Mouse (Mus musculus) embryonic facial prominence, embryonic 11.5 days (tissue): ENCODE data around the gene Palld. TPM values are rescaled to one million over a fixed set of nuclear protein-coding genes. Genes with fewer than 3 reads are reported as not detected.

ENCODE experiments used
- ATAC-seq: fragments of 200-750 bp; cut with Nextera tagmentation; replicated peaks from 2 replicates; pipeline ENCODE4 v1.8.0; 2017; ENCODE audit warnings: low read depth; ENCODE audit not compliant: insufficient number of reproducible peaks, low FRiP score, low TSS enrichment
- DNase-seq: peaks from one replicate; pipeline ENCODE4 v3.0.0-alpha.2; 2015; ENCODE audit warnings: low spot score
- H3K27ac ChIP-seq: fragments of 300-500 bp; sonication (generic); replicated peaks from 2 replicates; pipeline ENCODE4 v1.5.1; 2014; ENCODE audit warnings: mild to moderate bottlenecking, low read depth, low read length, control low read depth
- H3K27me3 ChIP-seq: fragments of 300-500 bp; sonication (generic); 2 replicates; pipeline ENCODE4 v1.6.1; 2014; ENCODE audit warnings: mild to moderate bottlenecking, low read length, moderate library complexity, mixed read lengths; ENCODE audit not compliant: control insufficient read depth, insufficient read depth
- H3K36me3 ChIP-seq: fragments of 300-500 bp; sonication (generic); replicated peaks from 2 replicates; pipeline ENCODE4 v1.6.1; 2014; ENCODE audit warnings: low read depth, mild to moderate bottlenecking, low read length, moderate library complexity, mixed read lengths; ENCODE audit not compliant: control insufficient read depth, insufficient read depth
- H3K4me1 ChIP-seq: fragments of 300-500 bp; sonication (generic); 2 replicates; pipeline ENCODE4 v1.6.1; 2014; ENCODE audit warnings: low read length, mixed read lengths; ENCODE audit not compliant: control insufficient read depth, insufficient read depth
- H3K4me2 ChIP-seq: fragments of 300-500 bp; sonication (generic); 2 replicates; pipeline ENCODE4 v1.6.1; 2014; ENCODE audit warnings: low read depth, mild to moderate bottlenecking, control low read depth, low read length, moderate library complexity
- H3K4me3 ChIP-seq: fragments of 300-500 bp; sonication (generic); 2 replicates; pipeline ENCODE4 v1.5.1; 2014; ENCODE audit warnings: low read depth, low read length, control low read depth
- H3K9ac ChIP-seq: fragments of 300-500 bp; sonication (generic); replicated peaks from 2 replicates; pipeline ENCODE4 v1.6.1; 2014; ENCODE audit warnings: mild to moderate bottlenecking, control low read depth, low read length
- H3K9me3 ChIP-seq: fragments of 300-500 bp; sonication (generic); replicated peaks from 2 replicates; pipeline ENCODE4 v1.6.1; 2016; ENCODE audit warnings: mild to moderate bottlenecking, low read length, inconsistent platforms, mixed read lengths; ENCODE audit not compliant: control insufficient read depth
- WGBS: fragments of 180-500 bp; shearing (Covaris S2); extraction: QIAGEN DNeasy Blood & Tissue Kit; methylation state at CpG from one replicate; pipeline ENCODE4 v1.1.7; 2014; 5-methylcytosine and 5-hydroxymethylcytosine counted together
- polyA plus RNA-seq: library from polyadenylated mRNA; unstranded; fragments of >200 nt; fragmentation: Nextera tagmentation; extraction: Ambion mirVana; gene quantifications from 2 replicates; pipeline ENCODE4 v1.2.1, GENCODE M21; 2014

The Palld gene
- polyA plus RNA-seq, 1 experiment from 2014 or later, result 52.4 TPM

DNA sequence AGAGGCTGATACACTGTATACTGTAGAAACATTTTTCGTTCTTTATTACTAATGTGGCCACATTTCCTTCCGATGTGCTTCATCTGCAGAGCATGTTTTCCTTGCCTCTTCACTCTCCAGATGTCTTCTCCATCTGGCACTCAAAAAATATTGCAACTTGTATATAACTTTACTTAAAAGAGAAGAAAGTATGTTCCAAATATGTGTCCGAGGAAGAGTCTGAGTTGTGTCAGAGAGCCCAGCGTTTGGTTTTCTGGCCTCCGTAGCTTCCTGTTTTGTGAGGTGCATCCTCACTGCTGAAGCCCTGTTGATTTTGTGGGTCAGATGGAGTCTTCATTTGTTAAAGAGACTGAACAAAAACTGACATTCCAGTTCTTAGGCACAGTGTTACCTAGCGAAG lies 238.3 kb downstream of the Palld start:
- Histone ChIP-seq H3K4me3 (no peak overlapping the region), H3K27ac (no peak overlapping the region), H3K9ac (no peak overlapping the region), H3K27me3 (no peaks in the 10 kb centered on the region), H3K36me3 (no peaks in the 10 kb centered on the region), H3K4me2 (no peak overlapping the region), H3K4me1 (no peaks in the 10 kb centered on the region; the same call in 1 of the 2 replicates), H3K9me3 (no peaks in the 10 kb centered on the region)
- WGBS, result 87% methylated on average over 6 of the region's 6 CpGs
- ATAC-seq (no peak), DNase-seq (no peak)

- Histone ChIP-seq H3K4me1 (no peaks in the 10 kb centered on the region; the same call in 1 of the 2 replicates), H3K4me3 (no peak overlapping the region), H3K9me3 (no peaks in the 10 kb centered on the region), H3K27ac (no peak overlapping the region), H3K36me3 (no peaks in the 10 kb centered on the region; the same call in 1 of the 2 replicates), H3K4me2 (no peak overlapping the region), H3K27me3 (no peaks in the 10 kb centered on the region), H3K9ac (no peak overlapping the region)
- ATAC-seq, result no peak
- no peak for DNase-seq
- 79% methylated on average over 4 of the region's 4 CpGs for WGBS
Measured at GRCm38 (mm10) chr8:61662829-61663228, 239.7 kb downstream of the Palld start.

DNA sequence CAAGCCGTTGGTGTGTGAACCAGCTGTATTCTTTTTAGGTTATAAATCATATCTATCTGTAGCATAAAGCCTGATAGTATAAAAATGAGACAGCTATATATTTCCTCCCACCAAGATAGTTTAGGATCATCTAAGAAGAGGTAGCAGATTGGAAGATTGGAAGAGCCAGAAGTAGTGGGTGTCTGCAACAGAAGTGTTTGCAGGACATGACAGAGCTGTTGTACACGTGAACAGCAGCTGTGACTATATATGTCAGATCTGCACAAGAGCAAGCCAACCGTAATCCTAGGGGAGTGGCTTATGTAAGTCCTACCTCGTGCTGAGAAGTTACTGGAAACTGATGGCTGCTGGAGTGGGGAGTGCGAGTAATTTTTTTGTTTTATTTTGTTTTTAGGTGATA lies 240.9 kb downstream of the Palld start:
- ATAC-seq (no peak), DNase-seq (no peak)
- WGBS, result 91% methylated on average over 5 of the region's 5 CpGs
- Histone ChIP-seq H3K9me3 (no peaks in the 10 kb centered on the region), H3K4me2 (no peak overlapping the region), H3K36me3 (no peaks in the 10 kb centered on the region; the same call in 1 of the 2 replicates), H3K4me3 (no peak overlapping the region), H3K9ac (no peak overlapping the region), H3K4me1 (no peaks in the 10 kb centered on the region; the same call in 1 of the 2 replicates), H3K27me3 (no peaks in the 10 kb centered on the region), H3K27ac (no peak overlapping the region)

GRCm38 (mm10) chr8:61660961-61661360 lies 241.5 kb downstream of the Palld start:
- 89% methylated on average over 5 of the region's 5 CpGs for WGBS
- DNase-seq, result no peak

DNA sequence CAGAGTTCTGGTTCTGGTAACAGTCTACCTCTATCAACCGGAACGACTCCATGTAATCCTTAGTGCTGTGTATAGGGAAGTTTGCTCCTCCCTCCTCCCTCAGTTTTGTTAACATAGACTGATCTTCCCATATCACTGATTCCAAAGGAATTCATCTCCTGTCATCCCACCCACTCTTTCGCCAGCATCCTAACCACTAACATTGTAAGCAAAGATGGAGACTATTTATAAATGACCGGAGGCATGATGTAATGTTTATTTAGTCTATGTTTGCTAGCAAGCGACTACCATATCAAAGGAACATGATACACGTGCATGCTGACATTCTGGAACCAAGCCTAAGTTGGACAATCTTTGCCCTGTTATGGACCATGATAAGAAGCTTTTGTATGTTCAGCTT lies 250.5 kb downstream of the Palld start:
- H3K4me1 ChIP-seq, result no peaks in the 10 kb centered on the region
- no peak overlapping the region for H3K9ac ChIP-seq
- WGBS, result 76% methylated on average over 6 of the region's 6 CpGs
- no peaks in the 10 kb centered on the region for H3K9me3 ChIP-seq
- DNase-seq, result no peak
- no peak overlapping the region for H3K4me2 ChIP-seq
- no peaks in the 10 kb centered on the region for H3K27me3 ChIP-seq
- no peak for ATAC-seq
- H3K36me3 ChIP-seq, result no peaks in the 10 kb centered on the region
- no peak overlapping the region for H3K4me3 ChIP-seq
- no peak overlapping the region for H3K27ac ChIP-seq

More at GRCm38 (mm10) chr8:61660961-61661360, 241.5 kb downstream of the Palld start:
- no peaks in the 10 kb centered on the region for H3K9me3 ChIP-seq
- no peaks in the 10 kb centered on the region; the same call in 1 of the 2 replicates for H3K36me3 ChIP-seq
- no peak overlapping the region for H3K4me3 ChIP-seq
- ATAC-seq, result no peak
- no peaks in the 10 kb centered on the region for H3K27me3 ChIP-seq
- no peak overlapping the region for H3K9ac ChIP-seq
- H3K4me2 ChIP-seq, result no peak overlapping the region
- H3K4me1 ChIP-seq, result no peaks in the 10 kb centered on the region; the same call in 1 of the 2 replicates
- H3K27ac ChIP-seq, result no peak overlapping the region

- H3K27me3 ChIP-seq, result no peaks in the 10 kb centered on the region
- H3K4me3 ChIP-seq, result no peak overlapping the region
- H3K4me1 ChIP-seq, result no peaks in the 10 kb centered on the region
- no peaks in the 10 kb centered on the region for H3K36me3 ChIP-seq
- DNase-seq (no peak), ATAC-seq (no peak)
- no peaks in the 10 kb centered on the region for H3K9me3 ChIP-seq
- no peak overlapping the region for H3K9ac ChIP-seq
- 70% methylated on average over 8 of the region's 8 CpGs for WGBS
- no peak overlapping the region for H3K27ac ChIP-seq
- no peak overlapping the region for H3K4me2 ChIP-seq
Measured at GRCm38 (mm10) chr8:61646195-61646835, 256.2 kb downstream of the Palld start.

DNA sequence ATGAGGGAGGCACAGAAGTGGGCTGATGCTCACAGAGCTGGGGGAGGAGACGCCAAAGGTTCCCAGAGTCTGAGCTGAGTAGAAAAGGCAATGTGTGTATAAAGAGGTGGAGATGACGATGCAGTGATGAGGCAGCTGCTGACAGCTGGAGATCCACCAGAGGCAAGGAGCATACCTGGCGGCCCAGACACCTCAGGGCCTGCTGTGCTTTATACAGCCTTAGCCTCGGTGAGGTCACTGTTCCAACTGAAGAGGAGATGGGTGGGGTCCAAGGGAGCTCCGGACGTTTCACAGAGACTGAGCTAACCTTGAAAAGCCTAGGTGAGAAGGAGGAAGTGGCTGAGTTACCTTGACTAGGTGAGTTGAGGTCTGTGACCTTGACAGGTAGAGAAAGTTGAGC lies 256.8 kb downstream of the Palld start:
- Histone ChIP-seq H3K9me3 (no peaks in the 10 kb centered on the region), H3K36me3 (no peaks in the 10 kb centered on the region), H3K27me3 (no peaks in the 10 kb centered on the region), H3K27ac (no peak overlapping the region), H3K4me1 (no peaks in the 10 kb centered on the region), H3K4me2 (no peak overlapping the region), H3K4me3 (no peak overlapping the region), H3K9ac (no peak overlapping the region)
- WGBS, result 82% methylated on average over 6 of the region's 6 CpGs
- ATAC-seq (no peak), DNase-seq (no peak)

- no peaks in the 10 kb centered on the region for H3K4me1 ChIP-seq
- no peak overlapping the region for H3K4me2 ChIP-seq
- no peak overlapping the region for H3K27ac ChIP-seq
- H3K9me3 ChIP-seq, result no peaks in the 10 kb centered on the region
- H3K4me3 ChIP-seq, result no peak overlapping the region
- ATAC-seq (no peak), DNase-seq (no peak)
- no peaks in the 10 kb centered on the region for H3K36me3 ChIP-seq
- WGBS, result 82% methylated on average over 3 of the region's 3 CpGs
- H3K27me3 ChIP-seq, result no peaks in the 10 kb centered on the region
- H3K9ac ChIP-seq, result no peak overlapping the region
Measured at GRCm38 (mm10) chr8:61643215-61643614, 259.3 kb downstream of the Palld start.
